Mouse (Mus musculus) retina, postnatal 1 day (tissue): ENCODE results near the gene Rplp2.
A peak's percentile ranks its signal among the peaks of the same experiment; 100 is the strongest.
"Not testable (repeated sequence)": the region's sequence is repeated elsewhere in the genome, so short reads cannot be mapped to it uniquely, and the experiment has no call there.

ENCODE experiments used
- DNase-seq: peaks from one replicate; pipeline ENCODE4 v3.0.0-alpha.2; 2012

The Rplp2 gene

GRCm38 (mm10) chr7:141431434-141432185 is 15.6 kb upstream of the Rplp2 start:
- no peak for DNase-seq

GRCm38 (mm10) chr7:141432186-141432611 is 15.0 kb upstream of the Rplp2 start:
- DNase-seq, result no peak

GRCm38 (mm10) chr7:141432741-141433516 is 14.2 kb upstream of the Rplp2 start:
- DNase-seq, result peak; percentile 58

GRCm38 (mm10) chr7:141433517-141434400 is 13.4 kb upstream of the Rplp2 start:
- no peak for DNase-seq

- peak; percentile 77 for DNase-seq
Measured at GRCm38 (mm10) chr7:141434464-141434863, 12.7 kb upstream of the Rplp2 start.

GRCm38 (mm10) chr7:141435129-141435855 is 11.9 kb upstream of the Rplp2 start:
- peak; percentile 71 for DNase-seq

- DNase-seq, result no peak
Measured at GRCm38 (mm10) chr7:141435856-141436522, 11.2 kb upstream of the Rplp2 start.

GRCm38 (mm10) chr7:141436523-141436892 is 10.7 kb upstream of the Rplp2 start:
- no peak for DNase-seq

GRCm38 (mm10) chr7:141437178-141438120 is 9.7 kb upstream of the Rplp2 start, which contains the start of gene Slc25a22:
TSS of gene Slc25a22 (minus strand) at chr7:141437892.
- DNase-seq, result peak; percentile 86

- no peak for DNase-seq
Measured at GRCm38 (mm10) chr7:141438201-141438968, 8.8 kb upstream of the Rplp2 start.

- no peak for DNase-seq
Measured at GRCm38 (mm10) chr7:141439140-141439679, 8.0 kb upstream of the Rplp2 start.

GRCm38 (mm10) chr7:141439811-141440210 is 7.4 kb upstream of the Rplp2 start:
- DNase-seq, result no peak

- DNase-seq, result peak; percentile 92
Measured at GRCm38 (mm10) chr7:141440613-141441012, 6.6 kb upstream of the Rplp2 start.

GRCm38 (mm10) chr7:141441460-141441859 is 5.7 kb upstream of the Rplp2 start:
- DNase-seq, result no peak

- no peak for DNase-seq
Measured at GRCm38 (mm10) chr7:141442199-141442598, 5.0 kb upstream of the Rplp2 start.

- DNase-seq, result peak; percentile 73
Measured at GRCm38 (mm10) chr7:141443081-141443821, 3.9 kb upstream of the Rplp2 start.

- peak; percentile 83 for DNase-seq
Measured at GRCm38 (mm10) chr7:141443828-141444237, 3.3 kb upstream of the Rplp2 start, which contains the start of gene Pidd1. TSS of gene Pidd1 (minus strand) at chr7:141444025.

- DNase-seq, result not testable (repeated sequence)
Measured at GRCm38 (mm10) chr7:141446374-141446773, 796 bp upstream of the Rplp2 start.

GRCm38 (mm10) chr7:141451928-141452327 is 4.8 kb downstream of the Rplp2 start:
- no peak for DNase-seq
